ENCODE assay signal across 9 mouse cellular contexts in genomic region chr2:174859533-174859932, GRCm38 (mm10).
DNase-seq lines count a peak whose midpoint lies in the region; ATAC-seq and TF ChIP-seq lines count a peak whose summit lies in the region.
"Had no signal": no experiment of that assay in that cellular context is flagged by ENCODE, and none has a peak within 500 bp of the region (broad histone marks: within the 10 kb centered on the region; RNA-seq: fewer than 3 reads in every experiment).

No protein-coding gene starts in this region.

- WGBS in heart, postnatal 0 days: 39% methylated on average over 7 of the region's 7 CpGs
- 26% methylated on average over 7 of the region's 7 CpGs for WGBS in limb, embryonic 15.5 days

- no peak overlapping the region for H3K4me2 ChIP-seq in heart, postnatal 0 days (ENCODE audit: low read depth, low read length)
- no peak overlapping the region for H3K4me2 ChIP-seq in limb, embryonic 15.5 days
- H3K4me2 ChIP-seq: liver, embryonic 15.5 days had no signal

- H3K36me3 ChIP-seq in ES-Bruce4 (ENCODE audit: control insufficient read depth, insufficient read depth, low read length, poor library complexity, severe bottlenecking): no peaks in the 10 kb centered on the region
- H3K36me3 ChIP-seq in heart, postnatal 0 days (replicated peaks; ENCODE audit: control insufficient read depth, insufficient read depth, low read length): no peaks in the 10 kb centered on the region
- H3K36me3 ChIP-seq in limb, embryonic 15.5 days: no peaks in the 10 kb centered on the region
- H3K36me3 ChIP-seq: liver, embryonic 15.5 days had no signal

- no peak for TF ChIP-seq EP300 in ES-Bruce4 (IDR thresholded peaks at IDR 0.05; ENCODE audit: insufficient read depth, low read depth, low read length)
- no peak for TF ChIP-seq EP300 in heart, postnatal 0 days (IDR thresholded peaks at IDR 0.05; ENCODE audit: low read depth)

- no peak for TF ChIP-seq POLR2A in ES-Bruce4 (IDR thresholded peaks at IDR 0.05; ENCODE audit: insufficient read depth, low read length)

- TF ChIP-seq CTCF in ES-Bruce4 (IDR thresholded peaks at IDR 0.05; ENCODE audit: low read depth, low read length): peak; percentile 59
- peak; percentile 47 for TF ChIP-seq CTCF in heart, postnatal 0 days (IDR thresholded peaks at IDR 0.05; ENCODE audit: low read depth)

- ATAC-seq in heart, postnatal 0 days (ENCODE audit: insufficient read depth, low read depth): no peak
- no peak for ATAC-seq in limb, embryonic 15.5 days (ENCODE audit: insufficient number of reproducible peaks, low FRiP score, low TSS enrichment, low read depth)

- no peaks in the 10 kb centered on the region for H3K27me3 ChIP-seq in ES-Bruce4 (ENCODE audit: control insufficient read depth, insufficient read depth, low read length, poor library complexity, severe bottlenecking)
- 0 out of 2 replicates have a peak, but pooled peaks cover 3% of the 10 kb centered on the region for H3K27me3 ChIP-seq in heart, postnatal 0 days (ENCODE audit: control insufficient read depth, insufficient read depth, low read length)
- H3K27me3 ChIP-seq in limb, embryonic 15.5 days: no peaks in the 10 kb centered on the region
- H3K27me3 ChIP-seq: liver, embryonic 15.5 days had no signal

- H3K9ac ChIP-seq in ES-Bruce4 (ENCODE audit: low read depth, poor library complexity, severe bottlenecking): no peak overlapping the region
- H3K9ac ChIP-seq in heart, postnatal 0 days (replicated peaks; ENCODE audit: low read depth, low read length): no peak overlapping the region
- H3K9ac ChIP-seq in limb, embryonic 15.5 days: no peak overlapping the region
- H3K9ac ChIP-seq: liver, embryonic 15.5 days had no signal

- H3K4me1 ChIP-seq in ES-Bruce4 (ENCODE audit: control insufficient read depth, insufficient read depth, low read length): no peaks in the 10 kb centered on the region
- H3K4me1 ChIP-seq in heart, postnatal 0 days (ENCODE audit: control insufficient read depth, insufficient read depth): no peaks in the 10 kb centered on the region
- peaks cover 31% of the 10 kb centered on the region for H3K4me1 ChIP-seq in limb, embryonic 15.5 days
- H3K4me1 ChIP-seq: liver, embryonic 15.5 days had no signal

- no peak overlapping the region for H3K27ac ChIP-seq in ES-Bruce4 (ENCODE audit: insufficient read depth, low read length)
- H3K27ac ChIP-seq in heart, postnatal 0 days (ENCODE audit: low read depth): peak overlapping the region; percentile 56
- peak overlapping the region; percentile 98 for H3K27ac ChIP-seq in limb, embryonic 15.5 days
- H3K27ac ChIP-seq: liver, embryonic 15.5 days had no signal

- no peaks in the 10 kb centered on the region for H3K9me3 ChIP-seq in ES-Bruce4 (replicated peaks; ENCODE audit: control insufficient read depth, insufficient read depth, low read length, poor library complexity, severe bottlenecking)
- H3K9me3 ChIP-seq in heart, postnatal 0 days (replicated peaks; ENCODE audit: control insufficient read depth, low read length): no peaks in the 10 kb centered on the region
- no peaks in the 10 kb centered on the region for H3K9me3 ChIP-seq in limb, embryonic 15.5 days
- H3K9me3 ChIP-seq: liver, embryonic 15.5 days had no signal

- peak; percentile 35 for DNase-seq in kidney, adult 18-20 months
- DNase-seq in kidney, postnatal 14 days: no peak
- DNase-seq in cerebellum, postnatal 25 days: peak; percentile 16 to 45
- no peak for DNase-seq in heart, postnatal 0 days (ENCODE audit: low spot score)
- peak; percentile 33 for DNase-seq in right cerebral cortex, postnatal 4 days
- DNase-seq in adipocyte (ENCODE audit: low spot score): no peak

- no peak overlapping the region for H3K4me3 ChIP-seq in ES-Bruce4 (ENCODE audit: low read depth, low read length)
- H3K4me3 ChIP-seq in heart, postnatal 0 days (ENCODE audit: low read depth, low read length): no peak overlapping the region
- no peak overlapping the region for H3K4me3 ChIP-seq in limb, embryonic 15.5 days
- H3K4me3 ChIP-seq: liver, embryonic 15.5 days had no signal

Comparison
In these comparisons a context has a peak if more than half of its experiments do, and no peak if none do; other contexts are left out.
1. DNase-seq: peak in kidney, adult 18-20 months (single experiment), cerebellum, postnatal 25 days (2 of 2) and right cerebral cortex, postnatal 4 days (single experiment); none in kidney, postnatal 14 days (single experiment), heart, postnatal 0 days (single experiment) and adipocyte (single experiment).